Mouse (Mus musculus): ENCODE results near the gene Ovol2.
A peak's percentile ranks its signal among the peaks of the same experiment; 100 is the strongest.

Gene Ovol2

GRCm38 (mm10) chr2:144268446-144269305, 63.3 kb downstream of the Ovol2 start:
- DNase-seq (ENCODE audit: low spot score in 2 of 2), result no peak

GRCm38 (mm10) chr2:144267731-144268015, 64.3 kb downstream of the Ovol2 start:
- DNase-seq (ENCODE audit: low spot score in 2 of 2), result peak in 1 of 2 experiments; percentile 42

- no peak for DNase-seq (ENCODE audit: low spot score in 2 of 2)
Observed at GRCm38 (mm10) chr2:144267004-144267730, 64.8 kb downstream of the Ovol2 start.

GRCm38 (mm10) chr2:144265916-144266683, 65.8 kb downstream of the Ovol2 start:
- DNase-seq (ENCODE audit: low spot score in 2 of 2), result peak in 1 of 2 experiments; percentile 28

GRCm38 (mm10) chr2:144265120-144265488, 66.8 kb downstream of the Ovol2 start:
- no peak for DNase-seq (ENCODE audit: low spot score in 2 of 2)

- no peak for DNase-seq (ENCODE audit: low spot score in 2 of 2)
Observed at GRCm38 (mm10) chr2:144264398-144265119, 67.4 kb downstream of the Ovol2 start.

- no peak for DNase-seq (ENCODE audit: low spot score in 2 of 2)
Observed at GRCm38 (mm10) chr2:144262837-144263236, 69.1 kb downstream of the Ovol2 start.

Measured in spleen, postnatal 10 days (tissue).